Mouse (Mus musculus) embryo, embryonic 11 days (tissue): Measurements from ENCODE around the gene Kif17.
A peak's percentile ranks its signal among the peaks of the same experiment; 100 is the strongest.

Experiments
- DNase-seq: peaks from one replicate; pipeline ENCODE4 v3.0.0-alpha.2; 2015

Gene Kif17

GRCm38 (mm10) chr4:138261843-138262681 is 11.8 kb downstream of the Kif17 start:
- DNase-seq: peak; percentile 93

- no peak for DNase-seq
These were observed 17.6 kb downstream of the Kif17 start for GRCm38 (mm10) chr4:138267869-138268268.

GRCm38 (mm10) chr4:138272011-138272997 is 22.1 kb downstream of the Kif17 start:
- DNase-seq: no peak

- no peak for DNase-seq
These were observed 28.1 kb downstream of the Kif17 start for GRCm38 (mm10) chr4:138278346-138278745.

GRCm38 (mm10) chr4:138282834-138283233 is 32.6 kb downstream of the Kif17 start:
- peak; percentile 82 for DNase-seq

GRCm38 (mm10) chr4:138286411-138286810 is 36.2 kb downstream of the Kif17 start:
- DNase-seq: no peak

- DNase-seq: no peak
These were observed 38.5 kb downstream of the Kif17 start for GRCm38 (mm10) chr4:138288691-138289090.

- DNase-seq: no peak
These were observed 41.8 kb downstream of the Kif17 start for GRCm38 (mm10) chr4:138292028-138292427.

GRCm38 (mm10) chr4:138293261-138293948 is 43.2 kb downstream of the Kif17 start:
- no peak for DNase-seq

GRCm38 (mm10) chr4:138293949-138294550 is 43.8 kb downstream of the Kif17 start:
- DNase-seq: no peak

GRCm38 (mm10) chr4:138301271-138301780 is 51.1 kb downstream of the Kif17 start:
- no peak for DNase-seq

- DNase-seq: no peak
These were observed 52.8 kb downstream of the Kif17 start for GRCm38 (mm10) chr4:138303011-138303410.

- DNase-seq: no peak
These were observed 53.5 kb downstream of the Kif17 start for GRCm38 (mm10) chr4:138303742-138304141.

GRCm38 (mm10) chr4:138304340-138305104 is 54.3 kb downstream of the Kif17 start, which contains the start of gene Ddost:
Gene Ddost, plus strand, starts transcription at chr4:138304730.
- peak; percentile 99 for DNase-seq

- DNase-seq: no peak
These were observed 56.8 kb downstream of the Kif17 start for GRCm38 (mm10) chr4:138307025-138307424.

- DNase-seq: no peak
These were observed 57.5 kb downstream of the Kif17 start for GRCm38 (mm10) chr4:138307739-138308138.

- no peak for DNase-seq
These were observed 60.2 kb downstream of the Kif17 start for GRCm38 (mm10) chr4:138310311-138310910.

- peak; percentile 21 for DNase-seq
These were observed 61.4 kb downstream of the Kif17 start for GRCm38 (mm10) chr4:138311595-138311994.

GRCm38 (mm10) chr4:138312105-138312504 is 61.9 kb downstream of the Kif17 start:
- no peak for DNase-seq

- no peak for DNase-seq
These were observed 62.8 kb downstream of the Kif17 start for GRCm38 (mm10) chr4:138313021-138313420.

GRCm38 (mm10) chr4:138313795-138314194 is 63.6 kb downstream of the Kif17 start:
- no peak for DNase-seq
